Mouse (Mus musculus): ENCODE measurements around the gene Dpp6.

The Dpp6 gene

DNA sequence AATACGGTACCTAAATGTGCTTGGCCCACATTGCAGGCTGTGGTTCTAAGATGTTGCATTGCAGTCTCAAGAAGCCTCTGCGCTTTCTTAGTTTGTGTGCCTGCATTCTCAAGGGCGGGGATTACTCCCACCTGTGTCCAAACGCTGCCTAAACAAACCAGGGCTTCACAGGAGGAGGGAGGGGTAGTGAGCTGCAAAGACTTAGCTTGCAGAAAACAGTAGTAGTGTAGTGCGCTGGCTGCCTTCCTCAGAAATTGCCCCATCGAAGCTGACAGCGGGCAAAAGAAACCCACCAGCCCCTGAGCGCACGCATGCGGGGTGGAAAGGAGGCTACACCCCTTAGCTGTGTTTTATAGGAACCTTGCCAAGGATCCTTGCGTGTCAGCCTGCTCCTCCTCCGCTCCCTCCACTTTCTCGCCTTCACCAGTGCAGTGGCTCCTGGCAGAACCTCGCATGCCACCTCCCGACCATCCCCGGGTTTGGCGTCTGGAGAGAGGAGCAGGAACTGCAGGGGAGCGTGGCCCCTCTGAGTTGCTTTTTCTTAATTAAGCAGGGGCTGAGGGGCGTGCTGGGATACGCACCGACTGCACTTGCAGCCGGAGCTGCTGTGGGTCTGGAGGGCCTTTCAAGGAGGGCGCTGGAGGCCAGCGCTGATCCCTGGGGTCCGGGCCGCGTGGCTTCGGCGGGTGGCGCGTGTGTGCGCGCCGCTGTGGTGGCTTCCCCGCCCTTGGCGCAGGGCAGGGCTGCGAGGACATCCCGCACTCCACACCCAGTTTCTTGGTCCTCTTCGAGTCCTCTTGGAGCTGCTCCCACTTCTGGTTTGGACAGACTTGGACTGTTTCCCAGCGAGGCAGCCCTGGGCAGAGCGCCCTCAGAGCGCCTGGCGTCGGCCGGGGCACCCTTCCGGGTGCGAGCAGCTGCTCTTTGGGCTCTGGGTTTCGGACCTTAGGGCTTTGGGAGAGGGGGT, at the start of gene Dpp6:
Gene Dpp6, plus strand, starts transcription at position 229 of the 967 bp plus-strand sequence.
- no peak for DNase-seq (ENCODE audit: low read depth)

DNA sequence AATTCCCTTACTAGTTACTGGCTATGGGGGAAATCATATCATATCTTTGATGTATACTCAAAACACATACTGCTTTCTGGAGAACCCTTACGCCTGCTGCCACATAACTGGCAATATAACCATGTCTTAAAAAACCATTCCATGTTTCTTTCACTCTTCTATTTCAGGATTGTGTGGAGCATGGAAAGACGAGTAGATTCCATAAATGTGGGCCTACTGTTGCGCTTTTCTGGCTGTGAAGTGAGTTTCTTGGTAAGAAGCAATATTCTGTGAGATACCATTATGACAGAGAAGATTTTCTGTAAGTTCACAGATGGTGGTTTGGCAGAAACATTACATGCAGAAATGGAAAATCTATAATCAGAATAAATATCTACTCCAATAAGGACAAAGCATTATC, 33.0 kb upstream of the Dpp6 start:
- no peak for DNase-seq (ENCODE audit: low read depth)

DNA sequence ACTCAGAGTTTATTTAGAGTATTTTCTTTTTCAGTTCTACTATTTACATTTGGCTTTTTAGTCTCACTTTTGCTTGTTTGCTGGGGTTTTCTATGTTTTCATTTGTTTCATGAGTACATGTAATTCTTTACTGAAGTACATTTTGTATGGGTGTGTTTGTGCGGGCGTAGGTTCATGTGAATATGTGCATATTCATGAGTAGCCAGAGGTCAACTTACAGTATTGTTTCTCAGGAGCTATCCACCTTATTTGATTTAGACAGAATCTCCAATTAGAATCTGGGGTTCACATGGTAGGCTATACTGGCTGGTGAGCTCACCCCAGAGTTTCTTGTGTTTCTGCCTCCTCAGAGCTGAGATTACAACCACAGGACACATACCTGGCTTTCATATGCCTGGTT, 21.5 kb upstream of the Dpp6 start:
- no peak for DNase-seq (ENCODE audit: low read depth)

DNA sequence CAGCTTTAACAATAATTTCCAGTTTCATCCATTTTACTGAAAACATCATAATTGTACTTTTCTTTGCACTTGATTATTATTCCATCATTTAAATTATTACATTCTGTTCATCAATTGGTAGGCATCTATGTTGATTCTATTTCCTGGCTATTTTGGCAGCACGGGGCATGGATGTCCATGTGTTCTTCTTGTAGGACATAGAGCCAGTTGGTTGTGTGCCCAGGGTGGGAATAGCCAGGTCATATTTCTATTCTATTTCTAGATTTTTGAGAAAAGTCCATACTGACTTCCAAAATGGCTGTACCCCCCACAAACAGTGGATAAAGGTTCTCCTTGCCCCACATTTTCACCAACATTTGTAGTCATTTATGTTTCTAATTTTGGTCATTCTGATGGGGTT, 19.0 kb downstream of the Dpp6 start:
- no peak for DNase-seq (ENCODE audit: low read depth)

DNA sequence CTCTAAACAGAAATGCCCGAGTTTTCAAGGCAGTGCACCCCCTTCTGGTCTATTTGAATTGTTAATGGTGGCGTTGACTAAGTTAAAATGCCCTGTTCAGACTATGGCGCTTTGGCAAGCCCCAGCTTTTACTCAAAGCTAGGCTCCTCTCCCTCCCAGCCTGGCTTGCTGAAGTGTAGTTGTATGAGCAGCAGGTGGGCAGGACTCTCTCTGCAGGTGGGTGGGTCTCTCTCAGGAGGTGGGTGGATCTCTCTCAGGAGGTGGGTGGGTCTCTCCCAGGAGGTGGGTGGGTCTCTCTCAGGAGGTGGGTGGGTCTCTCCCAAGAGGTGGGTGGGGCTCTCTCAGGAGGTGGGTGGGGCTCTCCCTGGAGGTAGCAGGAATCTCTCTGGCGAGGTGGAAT, 24.1 kb downstream of the Dpp6 start:
- DNase-seq (ENCODE audit: low read depth): no peak

DNA sequence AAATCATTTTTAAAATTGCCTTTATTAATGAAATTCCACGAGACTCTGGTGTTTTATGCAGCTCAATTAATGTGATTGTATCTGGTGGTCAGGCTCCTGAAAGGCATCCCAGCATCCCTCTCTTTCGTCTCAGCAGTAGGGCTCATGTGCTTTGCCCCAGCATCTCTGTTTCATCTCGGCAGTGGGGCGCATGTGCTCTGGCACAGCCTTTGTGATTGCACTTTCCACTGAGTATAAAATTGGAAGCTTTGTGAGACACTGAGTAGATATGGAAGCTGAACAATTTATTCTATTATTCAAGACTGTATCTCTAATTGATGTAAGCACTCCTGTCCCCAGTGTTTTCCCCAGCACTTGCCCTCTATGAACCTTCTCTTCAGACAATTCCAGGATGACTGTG, 37.7 kb downstream of the Dpp6 start:
- DNase-seq (ENCODE audit: low read depth): no peak

DNA sequence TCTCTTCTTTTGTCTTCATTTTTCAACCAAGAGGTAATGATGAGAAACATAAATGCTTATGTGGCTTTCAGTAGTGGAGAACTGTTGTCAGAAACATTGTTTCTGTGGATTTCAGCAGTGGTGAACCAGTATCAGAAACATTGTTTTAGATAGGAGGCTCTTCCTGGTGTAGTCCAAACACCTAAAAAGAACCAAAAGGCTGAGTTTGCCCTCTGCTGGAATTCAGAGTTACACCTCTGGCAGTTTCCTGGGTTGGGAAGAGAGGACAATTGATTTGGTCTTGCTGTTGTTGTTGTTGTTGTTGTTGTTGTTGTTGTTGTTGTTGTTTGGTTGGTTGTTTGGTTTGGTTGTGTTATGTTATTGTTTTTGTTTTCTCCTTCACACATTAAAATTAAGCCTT, 58.4 kb downstream of the Dpp6 start:
- DNase-seq (ENCODE audit: low read depth): no peak

DNA sequence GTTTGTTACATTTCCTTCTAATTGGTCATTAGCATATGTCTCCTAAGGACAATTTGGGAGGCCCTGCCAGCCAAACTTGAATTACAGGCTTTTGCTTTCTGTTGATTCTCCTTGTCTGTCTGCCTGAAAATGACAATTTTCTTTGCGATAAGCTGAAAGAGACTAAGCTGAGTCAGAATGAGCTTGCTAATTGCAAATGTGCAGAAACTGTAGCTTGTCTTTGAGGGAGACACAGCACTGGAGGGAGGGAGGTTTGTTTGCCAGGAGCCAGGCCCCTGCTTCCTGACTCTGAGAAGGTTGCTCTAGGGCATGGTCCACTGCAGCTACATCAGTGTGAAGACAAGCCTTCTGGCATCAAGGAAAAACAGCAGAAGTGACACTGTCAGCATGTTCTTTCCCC, 70.5 kb downstream of the Dpp6 start:
- DNase-seq (ENCODE audit: low read depth): no peak

DNA sequence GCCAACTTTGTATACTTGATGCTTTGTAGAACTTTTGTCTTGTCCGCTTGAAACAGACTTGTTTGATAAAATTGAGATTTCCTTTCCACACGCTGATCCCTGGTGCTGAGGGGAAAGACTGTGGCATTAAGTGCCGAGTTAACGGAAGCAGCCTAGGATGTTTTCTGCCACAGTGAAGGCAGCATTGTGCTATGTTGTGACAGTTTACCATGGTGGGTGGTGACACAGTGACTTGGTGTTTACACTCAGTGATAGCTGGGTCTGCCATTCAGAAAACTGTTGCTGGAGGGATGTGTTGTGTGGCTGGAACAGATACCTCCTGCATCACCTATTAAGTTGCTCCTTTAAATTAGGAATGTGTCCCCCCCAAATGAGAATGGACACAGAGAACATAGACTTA, 71.1 kb downstream of the Dpp6 start:
- DNase-seq (ENCODE audit: low read depth): no peak

DNA sequence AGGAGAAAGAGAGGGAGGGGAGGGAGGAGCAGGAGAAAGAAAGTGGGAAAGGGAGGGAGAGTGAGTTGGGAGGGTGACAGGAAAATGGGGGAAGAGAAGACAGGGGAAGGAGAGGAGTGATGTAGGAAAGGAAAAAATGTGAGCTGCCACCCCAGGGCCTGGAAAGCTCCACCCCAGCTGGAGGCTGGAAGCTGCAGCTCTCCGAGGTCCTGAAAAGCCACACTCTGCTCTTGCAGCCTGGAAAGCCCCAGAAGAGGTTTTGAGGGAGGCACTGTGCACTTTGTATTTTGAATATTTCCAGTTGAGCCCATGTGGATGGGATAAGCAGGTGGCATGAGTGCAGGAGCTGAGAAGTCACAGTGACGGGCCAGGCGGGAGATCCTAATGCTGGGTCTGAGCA, 77.3 kb downstream of the Dpp6 start:
- no peak for DNase-seq (ENCODE audit: low read depth)

DNA sequence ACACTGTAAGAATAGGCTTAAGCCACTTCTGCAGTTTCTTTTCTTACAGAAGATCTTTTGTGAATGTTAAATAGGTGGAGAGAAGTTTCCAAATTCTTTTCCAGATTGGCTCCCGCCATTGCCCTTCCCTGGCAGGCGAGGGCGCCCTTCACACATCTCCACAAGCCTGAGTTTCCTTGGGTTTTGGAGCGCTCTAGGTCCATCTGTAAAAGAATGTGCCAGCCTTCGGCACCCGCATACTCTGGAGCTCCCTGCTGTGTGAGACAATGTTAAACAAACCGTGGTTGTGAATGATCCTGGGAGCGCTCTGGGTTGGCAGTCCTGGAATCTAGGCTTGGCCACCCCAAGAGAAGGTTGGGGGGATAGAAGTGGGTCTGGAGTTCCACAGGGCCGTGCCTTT, 86.8 kb downstream of the Dpp6 start:
- no peak for DNase-seq (ENCODE audit: low read depth)

DNA sequence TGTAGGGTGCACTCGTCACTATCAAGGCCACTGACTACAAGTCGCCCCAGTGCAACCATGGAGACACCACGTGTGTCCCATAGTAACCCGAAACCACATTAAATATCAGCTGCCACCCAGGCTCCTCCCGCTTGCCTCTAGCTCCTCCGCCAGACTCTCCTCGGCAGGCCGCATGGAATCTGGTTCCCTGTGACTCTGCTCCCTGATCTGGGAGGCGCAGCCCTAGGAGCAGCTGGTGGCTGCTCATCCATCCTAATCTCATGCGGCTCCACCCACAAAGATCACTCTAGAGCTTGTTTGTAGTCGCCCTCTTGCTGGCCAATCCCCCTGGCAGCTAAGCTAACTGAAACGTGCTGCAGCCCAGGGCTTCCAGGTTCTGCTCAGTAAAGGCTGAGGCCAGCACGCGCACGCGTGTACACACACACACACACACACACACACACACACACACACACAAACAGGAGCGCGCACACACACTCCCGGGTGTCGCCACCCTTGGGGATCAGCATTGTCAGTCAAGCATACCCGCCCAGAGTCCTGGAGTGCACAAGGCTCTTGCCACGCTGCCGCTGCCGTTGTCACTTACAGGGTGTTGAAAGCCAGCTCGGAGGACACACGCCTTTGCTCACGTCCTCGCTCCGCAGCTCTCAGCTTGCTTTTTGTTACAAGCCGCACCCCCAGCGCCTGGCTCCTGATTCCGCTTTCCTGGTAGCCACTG, 87.5 kb downstream of the Dpp6 start:
- no peak for DNase-seq (ENCODE audit: low read depth)

DNA sequence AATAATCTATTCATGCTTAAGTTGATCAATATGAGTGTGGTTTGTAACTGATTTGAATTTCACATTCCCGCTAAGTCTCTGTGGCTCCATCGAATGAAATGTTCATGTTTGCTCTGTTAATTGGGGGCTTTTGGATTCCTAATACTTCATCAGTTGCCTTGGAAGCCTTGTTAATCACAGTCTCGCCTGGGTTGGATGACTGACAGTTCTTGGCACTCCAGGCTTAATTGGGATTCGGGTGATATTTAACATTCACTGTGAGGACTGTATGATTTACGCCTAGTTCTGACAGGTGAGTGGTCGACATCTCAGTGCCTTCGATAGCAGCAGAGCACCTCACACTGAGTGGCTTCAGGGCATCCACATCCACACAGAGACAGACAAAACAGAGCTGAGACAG, 90.1 kb downstream of the Dpp6 start:
- DNase-seq (ENCODE audit: low read depth): no peak

DNA sequence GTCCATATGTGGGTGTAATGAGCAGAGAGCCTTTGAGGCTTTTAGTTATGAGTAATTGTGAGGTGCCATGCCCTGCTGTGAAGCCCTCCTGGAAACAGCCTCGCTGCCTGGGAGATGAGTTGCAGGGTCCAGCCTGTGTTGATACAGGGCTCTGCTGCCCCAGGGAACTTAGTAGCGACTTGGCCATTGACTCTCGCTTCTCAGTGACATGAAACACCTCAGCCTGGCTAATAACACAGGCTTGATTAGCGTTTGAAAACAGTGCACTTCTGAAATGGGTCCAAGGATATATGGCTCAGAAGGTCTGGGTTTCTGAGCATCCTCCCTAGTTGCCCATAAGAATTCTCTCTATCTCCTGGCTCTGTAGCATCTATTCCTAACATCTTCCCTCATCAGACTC, 91.6 kb downstream of the Dpp6 start:
- DNase-seq (ENCODE audit: low read depth): no peak

DNA sequence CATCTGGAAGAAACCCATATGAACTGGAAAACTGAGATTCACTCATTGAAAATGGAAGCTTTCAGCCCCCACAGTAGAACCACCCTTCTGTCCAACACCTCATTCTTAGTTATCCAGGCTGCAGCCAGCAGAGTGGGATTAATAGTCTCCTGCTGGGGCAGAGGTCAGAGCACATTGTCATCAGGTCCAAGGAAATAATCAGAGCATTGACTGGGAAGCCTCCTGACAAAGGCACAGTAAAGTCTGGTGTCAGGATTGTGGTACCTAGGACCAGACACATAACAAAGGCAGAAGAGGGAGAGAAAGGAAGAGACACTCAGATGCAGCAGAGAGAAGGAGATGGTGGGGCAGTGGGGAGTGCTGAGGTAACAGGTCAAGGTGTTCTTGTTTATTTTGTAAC, 93.3 kb downstream of the Dpp6 start:
- no peak for DNase-seq (ENCODE audit: low read depth)

DNA sequence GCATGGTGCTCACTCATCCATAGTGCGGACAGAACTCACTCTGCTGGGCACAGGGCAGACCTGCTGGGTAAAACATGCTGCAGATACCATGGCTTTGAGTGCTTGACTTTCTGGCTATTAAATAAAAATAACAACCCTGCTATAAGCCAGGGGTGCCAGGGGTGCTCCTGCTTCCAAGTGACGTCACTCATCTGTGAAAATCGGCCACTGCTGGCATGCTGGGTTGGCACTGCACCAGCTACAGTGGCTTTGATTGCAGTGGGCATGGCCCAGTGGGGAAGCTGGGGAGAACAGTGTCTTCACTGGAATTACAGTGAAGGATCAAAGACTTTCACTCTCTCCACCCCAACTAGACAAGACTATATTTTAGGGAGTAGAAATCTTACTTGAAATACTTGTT, 95.0 kb downstream of the Dpp6 start:
- no peak for DNase-seq (ENCODE audit: low read depth)

DNA sequence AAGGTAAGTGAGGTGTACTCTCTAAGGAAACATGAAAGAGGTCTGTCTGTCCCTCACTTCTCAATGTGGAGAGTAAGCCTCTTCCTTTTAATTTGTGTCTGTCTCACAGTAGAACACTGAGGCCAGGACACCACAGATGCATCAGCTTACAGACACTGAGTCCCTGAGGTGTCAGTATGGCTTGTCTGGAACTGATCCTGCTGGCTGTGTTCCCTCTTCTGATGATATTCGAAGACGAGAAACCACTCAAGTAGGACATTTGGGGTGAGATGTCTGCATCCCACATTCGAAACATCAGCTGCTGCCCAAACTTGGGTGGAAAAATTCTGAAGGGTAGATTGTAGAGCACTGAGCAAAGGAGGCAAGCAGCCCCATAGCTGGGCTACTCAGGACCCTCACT, 101.8 kb downstream of the Dpp6 start:
- no peak for DNase-seq (ENCODE audit: low read depth)

DNA sequence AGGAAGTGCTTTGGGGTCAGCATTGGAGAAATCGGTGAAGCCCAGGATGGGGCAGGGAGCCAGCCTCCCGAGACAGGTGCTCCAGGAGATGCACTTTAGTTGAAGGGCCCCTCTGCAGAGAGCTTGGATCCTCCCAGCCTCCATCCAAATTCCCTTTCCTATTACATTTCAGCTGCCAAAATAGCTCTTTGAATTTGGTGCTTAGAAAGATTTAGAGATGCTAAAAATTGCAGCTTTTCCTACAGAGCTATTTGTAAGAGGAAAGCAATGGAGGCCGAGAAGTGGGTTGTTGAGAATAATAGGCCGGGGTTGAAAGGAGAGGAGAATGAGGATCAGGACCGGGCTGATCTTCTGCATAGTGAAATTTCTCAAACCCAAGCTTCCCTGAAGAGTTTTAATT, 107.5 kb downstream of the Dpp6 start:
- DNase-seq (ENCODE audit: low read depth): no peak

DNA sequence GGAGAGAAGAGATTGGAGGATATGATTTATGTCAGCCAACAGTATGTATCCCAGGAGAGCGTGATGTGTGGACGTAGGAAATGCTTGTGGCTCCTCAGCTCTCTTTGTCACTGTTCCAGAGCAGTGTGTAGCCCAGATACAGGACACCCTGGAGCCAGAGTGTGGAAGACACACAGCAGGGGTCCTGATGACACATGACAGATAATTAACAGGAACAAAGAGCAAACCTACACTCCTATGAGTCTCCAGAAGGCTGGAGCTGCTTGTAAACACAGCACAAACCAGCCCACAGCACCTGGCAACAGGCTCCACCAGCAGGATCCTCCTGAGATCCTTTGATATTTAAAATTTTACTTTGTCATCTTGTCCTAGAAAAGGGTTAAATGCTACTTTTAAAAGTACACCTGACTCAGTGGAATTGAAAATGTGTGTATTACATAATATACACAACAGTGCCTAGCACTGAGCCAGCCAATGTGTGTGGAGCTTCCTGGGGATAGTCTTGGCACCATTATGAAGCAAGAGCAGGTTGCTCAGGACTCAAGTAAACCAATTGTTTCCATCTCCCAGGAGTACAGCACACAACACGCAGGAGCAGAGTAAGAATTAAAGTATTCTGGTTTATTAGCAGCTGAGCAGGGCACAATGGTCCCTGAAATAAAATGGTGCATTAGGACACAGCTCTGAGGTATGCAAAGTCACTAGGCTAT, 115.6 kb downstream of the Dpp6 start:
- no peak for DNase-seq (ENCODE audit: low read depth)

DNA sequence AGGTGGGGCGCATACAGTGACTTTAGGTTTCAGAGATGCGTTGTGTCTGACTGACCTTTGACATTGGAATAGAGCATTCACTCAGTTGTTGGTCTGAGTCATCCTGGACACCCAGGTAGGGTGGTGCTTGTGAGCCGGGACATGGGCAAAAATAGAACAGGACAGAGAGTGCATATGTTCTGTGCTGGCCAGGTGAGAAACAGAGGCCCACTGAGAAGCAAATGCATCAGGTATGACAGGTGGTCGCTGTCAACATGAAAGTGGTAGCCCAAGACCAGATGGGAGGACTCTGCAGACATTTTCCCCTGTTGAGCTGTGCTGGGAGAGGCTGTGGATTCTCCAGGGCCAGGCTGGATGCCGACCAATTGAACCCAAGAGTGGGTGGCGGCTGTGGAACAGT, 117.9 kb downstream of the Dpp6 start:
- DNase-seq (ENCODE audit: low read depth): no peak

DNA sequence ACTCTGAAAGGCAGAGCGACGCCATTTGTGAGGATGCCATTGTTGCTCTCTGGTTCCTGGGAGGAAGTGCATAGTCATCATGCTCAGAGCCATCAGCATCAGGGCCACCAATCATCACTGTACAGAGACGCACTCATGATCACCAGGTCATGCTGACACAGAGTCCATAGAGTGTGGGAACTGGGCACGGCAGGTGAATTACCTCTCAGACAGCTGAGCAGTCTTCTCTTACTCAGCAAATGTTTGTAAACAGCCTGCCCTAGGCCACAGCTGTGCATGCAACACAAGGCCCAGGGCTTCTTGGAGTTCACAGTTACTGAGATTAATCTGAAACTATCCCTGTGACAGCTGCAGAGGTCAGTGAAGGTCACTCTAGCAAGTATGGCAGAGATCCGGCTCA, 124.5 kb downstream of the Dpp6 start:
- no peak for DNase-seq (ENCODE audit: low read depth)

DNA sequence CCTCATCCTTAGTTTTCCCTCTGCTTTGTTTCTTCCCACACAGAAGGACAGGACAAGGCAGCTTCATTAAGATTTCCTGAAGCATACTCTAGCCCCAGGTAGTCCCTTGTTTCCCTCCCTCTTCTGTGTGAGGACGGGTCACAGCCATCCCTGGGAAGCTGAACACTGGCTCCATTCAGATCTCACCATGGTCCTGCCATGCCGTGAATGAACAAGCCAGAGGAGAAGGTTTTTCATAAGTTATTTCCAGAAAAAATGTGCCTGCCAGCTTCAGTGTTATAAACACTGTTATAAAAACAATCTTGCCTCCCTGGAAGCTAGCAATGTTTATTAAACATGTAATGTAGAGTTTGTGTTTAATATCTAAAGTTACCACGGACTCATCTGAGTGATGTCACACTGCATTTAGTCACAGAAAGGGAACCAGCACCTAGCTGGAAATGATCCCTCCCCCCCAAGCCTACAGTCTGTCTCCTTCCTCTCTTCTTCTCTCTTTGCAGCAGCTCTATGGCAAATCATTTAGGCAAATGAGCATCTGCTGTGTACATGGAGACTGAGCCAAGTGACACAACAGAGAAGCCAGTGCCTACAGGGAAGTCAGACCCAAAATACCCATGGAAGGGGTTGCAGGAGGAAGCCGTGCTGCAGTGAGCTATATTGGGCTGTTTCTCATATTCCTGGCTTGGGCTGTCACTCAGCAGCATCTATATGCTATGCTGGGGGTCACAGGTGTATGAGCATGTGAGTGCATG, 128.3 kb downstream of the Dpp6 start:
- DNase-seq (ENCODE audit: low read depth): no peak

Measured in naive thymus-derived CD4-positive, alpha-beta T cell, adult 2 months (primary cell).